Mouse (Mus musculus): Measurements from ENCODE around the gene Vmn1r120. TPM values are rescaled to one million over a fixed set of nuclear protein-coding genes. Genes with fewer than 3 reads are reported as not detected.
"Not testable (repeated sequence)": the region's sequence is repeated elsewhere in the genome, so short reads cannot be mapped to it uniquely, and the experiment has no call there.

The Vmn1r120 gene
- not detected for total RNA-seq (2021)

DNA sequence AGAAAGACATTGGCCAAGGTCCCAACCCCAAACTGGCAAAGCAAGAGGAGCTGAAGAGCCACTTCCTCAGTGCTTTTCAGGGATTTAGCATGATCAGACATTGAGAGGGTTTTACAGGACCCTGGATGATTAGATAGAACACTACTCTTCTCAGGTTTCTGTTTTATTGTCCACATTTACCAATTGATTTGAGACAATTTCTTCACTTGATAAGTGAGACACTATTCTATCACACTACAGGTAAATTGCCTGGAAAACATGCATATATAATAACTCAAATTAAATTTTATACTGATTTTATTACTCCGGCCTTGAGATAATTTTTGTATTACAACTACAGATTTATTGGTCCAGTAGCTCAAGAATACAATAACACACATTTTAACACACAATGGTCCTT, at the start of gene Vmn1r120:
Gene Vmn1r120 (minus strand): TSS at position 101 of the 400 bp plus-strand sequence.
- DNase-seq, result not testable (repeated sequence)

DNA sequence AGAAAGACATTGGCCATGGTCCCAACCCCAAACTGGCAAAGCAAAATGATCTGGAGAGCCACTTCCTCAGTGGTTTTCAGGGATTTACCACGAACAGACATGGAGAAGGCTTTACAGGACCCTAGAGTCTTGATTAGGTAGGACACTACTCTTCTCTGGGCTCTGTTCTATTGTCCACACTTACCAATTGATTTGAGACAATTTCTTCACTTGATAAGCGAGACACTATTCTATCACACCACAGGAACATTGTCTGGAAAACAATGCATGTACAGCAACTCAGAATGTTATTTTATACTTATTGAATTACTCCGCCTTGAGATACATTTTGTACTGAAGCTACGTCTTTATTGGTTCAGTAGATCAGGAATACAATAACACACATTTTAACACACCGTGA, 44.8 kb upstream of the Vmn1r120 start, which contains the start of gene Vmn1r121:
Gene Vmn1r121 (minus strand): TSS at position 101 of the 400 bp plus-strand sequence.
- not testable (repeated sequence) for DNase-seq

- DNase-seq, result not testable (repeated sequence)
These were observed 41.2 kb downstream of the Vmn1r120 start, which contains the start of gene Vmn1r119 for GRCm38 (mm10) chr7:21012355-21012754. TSS of gene Vmn1r119 (minus strand) at chr7:21012455.

Other genes with a start within 250 kb of the Vmn1r120 start
- not detected for gene Vmn1r114, start 241.6 kb downstream of the Vmn1r120 start, total RNA-seq (2021)
- gene Vmn1r115, start 208.8 kb downstream of the Vmn1r120 start, total RNA-seq (2021), result not detected
- not detected for gene Vmn1r116, start 181.5 kb downstream of the Vmn1r120 start, total RNA-seq (2021)
- not detected for gene Vmn1r117, start 169.7 kb downstream of the Vmn1r120 start, total RNA-seq (2021)
- not detected for gene Vmn1r118, start 141.4 kb downstream of the Vmn1r120 start, total RNA-seq (2021)
- not detected for gene Vmn1r119, start 41.3 kb downstream of the Vmn1r120 start, total RNA-seq (2021)
- not detected for gene Vmn1r121, start 44.7 kb upstream of the Vmn1r120 start, total RNA-seq (2021)
- gene Vmn1r122, start 80.3 kb upstream of the Vmn1r120 start, total RNA-seq (2021), result not detected
- gene Vmn1r123, start 108.4 kb upstream of the Vmn1r120 start, total RNA-seq (2021), result not detected
- not detected for gene Gm5157, start 136.6 kb upstream of the Vmn1r120 start, total RNA-seq (2021)
- gene Vmn1r124, start 206.8 kb upstream of the Vmn1r120 start, total RNA-seq (2021), result not detected
- not detected for gene Vmn1r125, start 218.4 kb upstream of the Vmn1r120 start, total RNA-seq (2021)
- gene Vmn1r126, start 247.7 kb upstream of the Vmn1r120 start, total RNA-seq (2021), result not detected

All from layer of hippocampus, postnatal 36 days (tissue).